Mouse (Mus musculus) liver, postnatal 0 days (tissue): ENCODE data around the gene Dnal4. TPM values are rescaled to one million over a fixed set of nuclear protein-coding genes. Genes with fewer than 3 reads are reported as not detected.

Source experiments
- ATAC-seq: fragments of 200-750 bp; cut with Nextera tagmentation; 2 replicates; pipeline ENCODE4 v1.8.0; 2017; ENCODE audit warnings: mild to moderate bottlenecking, moderate library complexity
- DNase-seq: peaks from one replicate; pipeline ENCODE4 v3.0.0-alpha.2; 2016
- H3K27ac ChIP-seq: fragments of 300-500 bp; sonication (generic); 2 replicates; pipeline ENCODE4 v1.5.1; 2014; ENCODE audit warnings: antibody characterized with exemption, moderate library complexity, mild to moderate bottlenecking, low read depth
- H3K27me3 ChIP-seq: fragments of 300-500 bp; sonication (generic); 2 replicates; pipeline ENCODE4 v1.6.1; 2014; ENCODE audit warnings: low read length, control low read depth, mixed read lengths; ENCODE audit not compliant: insufficient read depth
- H3K36me3 ChIP-seq: fragments of 300-500 bp; sonication (generic); replicated peaks from 2 replicates; pipeline ENCODE4 v1.6.1; 2014; ENCODE audit warnings: mild to moderate bottlenecking, control low read depth, low read length, moderate library complexity, mixed read lengths; ENCODE audit not compliant: insufficient read depth
- H3K4me1 ChIP-seq: fragments of 300-500 bp; sonication (generic); 2 replicates; pipeline ENCODE4 v1.6.1; 2014; ENCODE audit warnings: antibody characterized with exemption, mild to moderate bottlenecking, control low read depth; ENCODE audit not compliant: insufficient read depth
- H3K4me2 ChIP-seq: fragments of 300-500 bp; sonication (generic); 2 replicates; pipeline ENCODE4 v1.6.1; 2014; ENCODE audit warnings: low read depth, mild to moderate bottlenecking, low read length, moderate library complexity, mixed read lengths
- H3K4me3 ChIP-seq: fragments of 300-500 bp; sonication (generic); 2 replicates; pipeline ENCODE4 v1.5.1; 2014; ENCODE audit warnings: low read depth, low read length
- H3K9ac ChIP-seq: fragments of 300-500 bp; sonication (generic); replicated peaks from 2 replicates; pipeline ENCODE4 v1.6.1; 2014; ENCODE audit warnings: mild to moderate bottlenecking, moderate library complexity
- H3K9me3 ChIP-seq: fragments of 300-500 bp; sonication (generic); 2 replicates; pipeline ENCODE4 v1.6.1; 2016; ENCODE audit warnings: mild to moderate bottlenecking, control low read depth, low read length, mixed read lengths
- CTCF ChIP-seq: sonication (generic); IDR thresholded peaks from 2 replicates; pipeline ENCODE4 v1.5.1; 2016; ENCODE audit warnings: antibody characterized with exemption, low read depth
- EP300 ChIP-seq: IDR thresholded peaks from 2 replicates; pipeline ENCODE4 v1.6.1; 2016; ENCODE audit warnings: antibody characterized with exemption, low read depth, mild to moderate bottlenecking
- WGBS: fragments of 180-500 bp; shearing (Covaris S2); extraction: QIAGEN DNeasy Blood & Tissue Kit; methylation state at CpG from one replicate; pipeline ENCODE4 v1.1.7; 2014; ENCODE audit not compliant: insufficient replicate concordance; 5-methylcytosine and 5-hydroxymethylcytosine counted together
- polyA plus RNA-seq: library from polyadenylated mRNA; unstranded; fragments of >200 nt; fragmentation: Nextera tagmentation; extraction: Ambion mirVana; gene quantifications from 2 replicates; pipeline ENCODE4 v1.2.1, GENCODE M21; 2015

Gene Dnal4
- polyA plus RNA-seq, 1 experiment from 2014 or later, result 9.7 TPM

- DNase-seq (no peak), ATAC-seq (no peak)
- H3K9ac ChIP-seq, result no peak overlapping the region
- no peak overlapping the region for H3K27ac ChIP-seq
- H3K27me3 ChIP-seq, result no peaks in the 10 kb centered on the region
- no peak for TF ChIP-seq CTCF
- peaks cover 7% of the 10 kb centered on the region for H3K4me1 ChIP-seq
- WGBS, result 83% methylated on average over 10 of the region's 10 CpGs
- H3K9me3 ChIP-seq, result no peaks in the 10 kb centered on the region
- no peaks in the 10 kb centered on the region for H3K36me3 ChIP-seq
- no peak overlapping the region for H3K4me2 ChIP-seq
- no peak overlapping the region for H3K4me3 ChIP-seq
Observed at GRCm38 (mm10) chr15:79766586-79767071, 11.0 kb downstream of the Dnal4 start.

- H3K27ac ChIP-seq, result no peak overlapping the region
- no peak overlapping the region for H3K4me3 ChIP-seq
- no peak for TF ChIP-seq EP300
- TF ChIP-seq CTCF, result no peak
- H3K36me3 ChIP-seq, result no peaks in the 10 kb centered on the region
- no peak for DNase-seq
- H3K9ac ChIP-seq, result no peak overlapping the region
- H3K9me3 ChIP-seq, result no peaks in the 10 kb centered on the region
- ATAC-seq, result no peak
- no peak overlapping the region for H3K4me2 ChIP-seq
- no peaks in the 10 kb centered on the region for H3K27me3 ChIP-seq
- peaks cover 7% of the 10 kb centered on the region for H3K4me1 ChIP-seq
- WGBS, result 75% methylated on average over 9 of the region's 10 CpGs
Observed at GRCm38 (mm10) chr15:79766168-79766567, 11.5 kb downstream of the Dnal4 start.

DNA sequence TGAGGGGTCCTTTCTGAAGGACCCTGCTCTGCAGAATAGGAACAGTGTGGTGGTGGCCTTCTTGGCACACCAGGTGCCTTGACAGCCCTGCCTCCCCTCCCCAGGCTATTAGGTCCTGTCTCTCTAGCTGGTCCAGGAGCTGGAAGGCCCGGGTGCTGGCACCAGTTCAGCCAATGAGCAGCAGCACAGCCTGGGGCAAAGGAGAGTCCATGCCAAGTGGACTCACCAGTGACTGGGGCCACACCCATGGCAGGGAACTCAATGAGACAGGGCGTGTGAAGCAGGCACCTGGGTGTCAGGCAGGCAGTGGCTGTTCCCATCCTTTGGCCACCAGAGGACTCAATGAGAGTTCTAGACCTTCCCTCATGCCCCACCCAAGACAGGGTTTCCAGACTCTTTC is 12.3 kb downstream of the Dnal4 start:
- WGBS, result 67% methylated on average over 2 of the region's 2 CpGs
- ATAC-seq (peak; percentile 38; the same call in 1 of the 2 replicates), DNase-seq (no peak)

DNA sequence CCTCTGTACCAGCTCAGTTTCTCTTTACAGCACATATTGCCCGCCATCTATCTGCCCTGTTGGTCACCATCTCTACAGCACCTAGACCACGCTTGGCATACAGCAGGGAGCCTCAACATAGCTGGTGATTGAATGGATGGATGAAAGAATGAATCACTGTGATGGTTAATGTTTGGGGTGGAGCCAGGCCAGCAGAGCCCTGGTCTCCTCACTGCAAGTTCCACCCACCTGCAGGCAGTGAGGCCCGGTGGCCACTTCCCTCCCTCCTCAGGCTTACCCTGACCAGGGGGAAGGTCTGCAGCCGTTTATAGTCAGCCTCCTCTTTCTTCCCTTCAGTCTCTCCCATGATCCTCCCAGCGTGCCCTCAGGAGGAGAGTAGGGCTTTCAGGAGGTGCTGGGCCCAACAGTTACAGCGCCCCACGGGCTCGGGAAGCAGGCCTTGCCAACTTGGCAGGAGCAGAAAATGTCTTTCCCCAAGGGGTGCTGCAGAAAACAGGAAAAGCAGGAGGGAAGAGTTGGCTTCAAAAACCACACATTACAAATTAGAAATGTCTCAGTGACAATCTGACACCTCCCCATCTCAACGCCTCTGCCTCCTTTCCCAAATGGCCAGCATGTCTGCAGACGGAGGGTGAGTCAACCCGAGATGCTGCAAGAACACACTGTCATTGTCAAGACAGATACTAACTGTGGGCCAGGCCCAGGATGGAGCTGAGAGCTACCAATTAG is 12.9 kb downstream of the Dnal4 start:
- DNase-seq (no peak), ATAC-seq (no peak)
- Histone ChIP-seq H3K36me3 (no peaks in the 10 kb centered on the region), H3K4me1 (peaks cover 7% of the 10 kb centered on the region), H3K27ac (no peak overlapping the region), H3K9ac (no peak overlapping the region), H3K9me3 (no peaks in the 10 kb centered on the region), H3K4me3 (no peak overlapping the region), H3K27me3 (no peaks in the 10 kb centered on the region), H3K4me2 (no peak overlapping the region)
- WGBS, result 66% methylated on average over 11 of the region's 11 CpGs
- TF ChIP-seq CTCF, result no peak
- TF ChIP-seq EP300, result no peak

More for the DNA sequence above, 12.3 kb downstream of the Dnal4 start:
- no peak overlapping the region for H3K9ac ChIP-seq
- H3K4me2 ChIP-seq, result no peak overlapping the region
- H3K27me3 ChIP-seq, result no peaks in the 10 kb centered on the region
- H3K4me3 ChIP-seq, result no peak overlapping the region
- no peaks in the 10 kb centered on the region for H3K36me3 ChIP-seq
- no peak overlapping the region for H3K27ac ChIP-seq
- no peaks in the 10 kb centered on the region for H3K9me3 ChIP-seq
- TF ChIP-seq EP300 (no peak), CTCF (no peak)
- H3K4me1 ChIP-seq, result peaks cover 7% of the 10 kb centered on the region

DNA sequence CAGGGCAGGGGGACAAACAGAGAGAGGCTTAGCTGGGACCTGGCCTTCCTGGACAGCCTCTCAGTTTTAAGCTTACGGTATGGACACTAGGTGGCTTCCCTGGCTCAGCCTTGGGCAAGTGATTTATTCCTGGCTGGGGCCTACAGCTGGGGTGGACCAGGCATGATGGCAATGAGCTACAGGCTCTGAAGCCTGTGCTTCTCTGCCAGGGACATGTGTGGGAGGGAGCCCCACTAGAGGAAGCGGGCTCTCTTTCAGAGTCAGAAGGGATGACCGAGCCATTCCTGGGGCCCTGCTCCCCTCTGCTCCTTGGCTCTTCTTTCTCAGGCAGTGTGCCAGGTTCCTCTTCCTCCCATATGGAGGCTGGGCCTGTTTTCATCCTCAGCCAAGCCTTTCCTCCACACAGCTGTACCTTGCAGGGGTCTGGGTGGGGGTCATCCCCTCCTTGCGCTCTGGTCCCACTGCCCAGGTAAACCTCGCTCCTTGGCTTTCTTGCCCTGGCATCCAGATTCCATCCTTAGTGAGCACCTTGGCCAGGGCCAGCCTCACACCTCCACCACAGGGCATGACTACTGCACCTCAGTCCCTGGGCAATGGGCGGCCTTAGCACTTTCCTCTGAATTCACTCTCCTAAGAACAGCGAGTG is 13.9 kb downstream of the Dnal4 start:
- DNase-seq, result no peak
- Histone ChIP-seq H3K4me2 (no peak overlapping the region), H3K9ac (no peak overlapping the region), H3K9me3 (no peaks in the 10 kb centered on the region), H3K4me3 (no peak overlapping the region), H3K27ac (no peak overlapping the region), H3K27me3 (no peaks in the 10 kb centered on the region), H3K4me1 (peaks cover 6% of the 10 kb centered on the region), H3K36me3 (no peaks in the 10 kb centered on the region)
- TF ChIP-seq CTCF (no peak), EP300 (no peak)
- WGBS, result 79% methylated on average over 7 of the region's 7 CpGs
- ATAC-seq, result no peak

- ATAC-seq, result no peak
- Histone ChIP-seq H3K4me2 (no peak overlapping the region), H3K27me3 (no peaks in the 10 kb centered on the region), H3K9me3 (no peaks in the 10 kb centered on the region), H3K4me1 (peaks cover 1% of the 10 kb centered on the region; the same call in 1 of the 2 replicates), H3K9ac (no peak overlapping the region), H3K27ac (no peak overlapping the region), H3K36me3 (no peaks in the 10 kb centered on the region), H3K4me3 (no peak overlapping the region)
- no peak for DNase-seq
- 85% methylated on average over 9 of the region's 9 CpGs for WGBS
- no peak for TF ChIP-seq CTCF
- TF ChIP-seq EP300, result no peak
Observed at GRCm38 (mm10) chr15:79763001-79763400, 14.6 kb downstream of the Dnal4 start.
